Mouse (Mus musculus) cerebellum, adult 2 months (tissue): ENCODE data around the gene Tfeb.

Experiments used
- CTCF ChIP-seq: fragments of 200-500 bp; IDR thresholded peaks from 2 replicates; pipeline ENCODE4 v1.5.1; 2011; ENCODE audit warnings: low read depth, mild to moderate bottlenecking, control low read depth, low read length, moderate library complexity, borderline replicate concordance; ENCODE audit not compliant: insufficient read depth
- POLR2A ChIP-seq: fragments of 200-500 bp; IDR thresholded peaks from 2 replicates; pipeline ENCODE4 v1.6.1; 2011; ENCODE audit warnings: low read length, control low read depth, borderline replicate concordance; ENCODE audit not compliant: insufficient read depth

DNA sequence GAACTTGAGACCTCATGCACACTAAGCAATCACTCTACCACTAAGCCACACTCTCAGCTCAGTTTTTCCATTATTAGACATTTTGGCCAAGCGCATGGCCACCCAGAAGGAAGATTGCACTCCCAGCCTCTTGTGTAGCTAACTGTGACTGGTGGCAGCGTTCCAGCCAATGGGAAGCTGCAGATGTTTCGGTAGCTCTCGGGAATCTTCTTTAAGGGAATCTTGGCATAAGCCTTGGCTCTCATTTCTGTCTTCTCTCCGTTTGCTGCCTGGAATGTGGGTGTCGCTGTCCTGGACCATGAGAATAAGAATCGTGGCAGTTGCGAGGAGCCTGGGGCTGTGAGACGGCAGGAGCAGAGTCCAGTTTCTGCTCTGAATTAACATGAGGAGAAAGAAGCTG is 69.4 kb downstream of the Tfeb start:
- TF ChIP-seq POLR2A (no peak), CTCF (no peak)
